Mouse (Mus musculus) monocyte, adult 5-6 weeks (primary cell): ENCODE data around the gene Crybg3. TPM values are rescaled to one million over a fixed set of nuclear protein-coding genes. Genes with fewer than 3 reads are reported as not detected.
A peak's percentile ranks its signal among the peaks of the same experiment; 100 is the strongest.

ENCODE experiments used
- ATAC-seq: fragments of 153-309, 156-312 bp; replicated peaks from 2 replicates; pipeline ENCODE4 v1.8.0; 2017; ENCODE audit warnings: mild to moderate bottlenecking; ENCODE audit not compliant: low TSS enrichment, insufficient number of reproducible peaks, severe bottlenecking, poor library complexity, low FRiP score
- total RNA-seq: library from RNA; stranded (forward); fragments of 200-1000, 200-491, 200-594 nt; gene quantifications from 3 replicates; pipeline ENCODE4 v1.2.3, GENCODE M21; 2017

Gene Crybg3
- total RNA-seq, 1 experiment from 2014 or later: 49.4 TPM

DNA sequence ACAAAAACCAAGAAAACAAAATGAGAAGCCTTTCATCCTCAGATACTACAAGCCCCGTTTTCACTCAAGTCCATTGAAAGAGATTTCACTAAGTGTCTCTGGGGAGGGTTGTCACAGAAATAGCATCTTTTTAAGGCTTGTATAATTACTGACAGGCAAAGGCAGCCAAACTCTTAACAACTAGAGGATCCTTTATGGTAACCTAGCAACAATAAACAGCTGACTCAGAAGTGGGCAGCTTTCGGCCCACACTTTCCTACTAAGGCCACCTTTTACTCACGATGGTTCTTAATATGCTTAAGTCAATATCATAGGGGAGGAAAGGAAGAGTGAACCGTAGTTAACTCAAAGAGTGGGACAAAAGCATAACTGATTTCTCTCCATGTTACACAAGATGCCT is 53.3 kb downstream of the Crybg3 start:
- ATAC-seq: no peak

DNA sequence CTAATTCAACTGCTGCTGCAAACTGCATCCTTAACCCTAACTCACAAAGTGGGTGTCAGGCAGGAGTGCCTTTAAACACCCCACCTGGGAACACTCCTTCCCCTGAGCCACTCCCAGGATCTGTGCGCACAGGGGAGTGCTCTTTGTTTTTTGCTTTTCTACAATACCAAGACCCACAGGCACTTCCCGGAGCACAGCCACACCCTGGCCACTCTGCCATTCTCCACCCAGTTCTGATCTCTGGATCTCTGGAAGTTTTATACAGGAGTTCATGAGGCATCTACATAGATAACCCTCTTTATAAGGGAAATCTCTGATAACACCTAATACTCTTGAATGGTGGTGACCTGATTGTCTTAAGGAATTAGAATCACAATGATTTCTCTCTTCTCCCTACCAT is 55.4 kb downstream of the Crybg3 start:
- no peak for ATAC-seq

DNA sequence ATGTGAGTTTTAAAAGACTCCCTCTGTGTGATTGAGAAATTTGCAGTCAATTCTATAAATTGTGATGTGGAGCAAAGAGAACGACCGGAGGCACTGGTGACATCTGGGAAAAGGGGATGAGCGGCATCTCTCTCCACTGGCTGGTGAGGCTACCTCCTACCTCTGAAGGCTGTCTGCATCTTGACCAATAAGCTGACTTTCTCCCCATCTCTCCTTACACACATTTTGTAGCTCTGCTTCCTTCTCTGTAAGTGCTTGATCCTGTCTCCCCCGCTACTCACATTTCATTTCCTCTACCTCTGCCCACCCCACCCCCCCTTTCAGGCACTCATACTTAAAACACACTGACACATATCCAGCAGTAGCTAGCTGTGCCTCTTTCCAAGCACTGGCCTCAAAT is 59.4 kb downstream of the Crybg3 start:
- no peak for ATAC-seq

DNA sequence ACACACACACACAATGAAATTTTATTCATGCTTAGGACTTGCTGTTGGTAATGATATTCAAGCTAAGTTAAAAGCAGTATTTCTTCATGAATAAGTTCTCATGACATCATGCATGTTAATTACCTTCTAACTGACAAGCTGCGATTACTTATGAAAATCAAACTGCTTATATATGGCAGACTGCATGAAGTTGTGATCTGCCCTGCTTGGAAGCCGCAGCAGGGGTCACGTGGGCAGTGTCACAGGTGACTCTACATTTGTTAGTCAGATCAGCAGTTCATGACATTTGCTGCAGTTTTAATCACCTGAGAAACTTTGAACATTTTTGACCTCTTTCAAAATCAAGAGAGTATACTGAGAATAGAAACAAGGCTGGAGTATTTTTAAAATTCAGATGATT is 59.8 kb downstream of the Crybg3 start:
- no peak for ATAC-seq

DNA sequence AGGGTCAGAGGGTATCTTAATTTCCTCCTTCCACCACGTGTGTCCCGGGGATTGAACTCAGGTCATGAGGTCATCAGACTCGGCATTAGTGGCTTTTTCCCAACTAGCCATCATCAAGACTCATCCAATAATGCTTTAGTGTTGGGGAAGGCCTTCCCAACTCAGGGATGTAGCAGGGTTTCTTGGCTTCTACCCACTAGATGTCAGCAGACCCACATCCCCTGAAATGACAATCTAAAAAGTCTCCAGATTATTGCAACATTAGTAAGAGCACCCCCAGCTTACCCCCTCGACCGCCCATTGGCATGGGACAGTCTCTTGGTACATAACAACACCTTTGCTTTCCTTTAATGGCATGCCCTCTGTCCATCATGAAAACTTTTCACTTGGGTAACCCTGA is 65.1 kb downstream of the Crybg3 start:
- no peak for ATAC-seq

DNA sequence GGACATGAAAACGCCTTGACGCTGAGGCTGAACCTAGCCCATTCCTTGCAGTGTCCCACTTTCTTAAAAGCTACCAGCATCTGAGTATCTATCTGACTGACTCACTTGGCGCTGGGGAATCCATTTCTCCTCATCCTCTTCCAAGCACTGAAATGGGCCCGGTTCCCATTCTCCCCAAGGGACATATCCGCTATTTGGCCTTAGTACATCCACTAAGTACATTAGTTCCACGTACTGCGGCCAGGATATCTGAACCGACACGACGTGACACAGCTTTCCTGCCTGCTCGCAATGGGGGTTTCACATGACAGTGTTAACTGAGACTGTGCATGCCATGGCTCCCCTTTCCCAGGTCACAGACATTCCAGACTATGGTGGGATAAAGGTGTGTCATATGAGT is 66.4 kb downstream of the Crybg3 start:
- ATAC-seq: no peak

DNA sequence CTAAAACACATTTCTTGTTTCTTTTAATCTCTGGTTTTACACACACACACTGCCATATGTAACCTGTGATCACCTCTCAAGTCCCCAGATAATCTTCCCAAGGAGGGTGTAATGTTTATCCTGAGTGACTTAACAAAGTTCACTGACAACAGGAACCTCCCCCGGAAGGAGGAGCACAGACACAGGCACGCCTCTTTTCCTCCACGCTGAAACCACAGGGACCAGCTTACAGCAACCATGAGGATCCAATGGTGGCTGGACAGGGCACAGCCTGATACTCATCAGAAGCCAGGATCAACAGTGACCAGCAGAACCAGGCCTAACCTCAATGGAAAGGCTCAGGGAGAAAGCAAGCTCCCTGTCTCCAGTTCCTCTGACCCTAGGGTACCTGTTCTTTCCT is 68.2 kb downstream of the Crybg3 start:
- ATAC-seq: no peak

DNA sequence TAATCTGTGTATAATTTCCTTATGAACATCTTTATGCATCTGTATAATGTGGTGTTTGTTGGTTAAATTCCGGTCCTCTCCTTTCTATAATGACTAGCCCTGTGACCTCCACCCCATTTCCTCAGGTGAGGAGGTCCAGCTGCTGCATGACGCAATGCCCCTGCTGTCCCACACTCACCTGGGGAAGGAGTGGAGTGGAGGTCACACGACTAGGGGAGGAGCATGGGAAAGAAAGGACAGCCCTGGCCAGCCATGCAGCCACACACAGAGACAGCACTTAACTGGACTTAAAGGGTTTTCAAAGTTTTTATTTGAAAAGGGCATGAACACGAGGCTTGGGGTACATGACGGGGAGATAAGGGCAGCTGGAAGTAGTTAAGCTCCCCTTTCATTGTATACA is 69.5 kb downstream of the Crybg3 start:
- ATAC-seq: no peak

DNA sequence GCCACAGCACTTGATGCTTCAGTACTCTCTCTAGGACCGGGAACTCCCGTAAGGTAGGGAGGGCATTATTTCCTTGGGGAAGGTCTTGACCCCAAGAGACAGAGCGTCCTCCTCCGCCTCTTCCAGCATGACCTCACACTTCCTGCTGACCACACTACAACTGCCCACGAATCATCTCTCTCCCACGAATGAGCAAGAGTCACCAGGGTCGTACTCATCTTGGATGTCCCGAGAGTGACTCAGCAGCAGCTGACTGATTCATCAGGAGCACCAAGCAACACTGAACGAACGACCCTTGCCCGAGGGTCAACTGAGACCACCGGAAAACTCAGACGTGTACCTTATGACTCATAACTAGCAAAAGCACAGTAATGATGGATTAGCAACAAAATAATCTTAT is 71.2 kb downstream of the Crybg3 start:
- no peak for ATAC-seq

DNA sequence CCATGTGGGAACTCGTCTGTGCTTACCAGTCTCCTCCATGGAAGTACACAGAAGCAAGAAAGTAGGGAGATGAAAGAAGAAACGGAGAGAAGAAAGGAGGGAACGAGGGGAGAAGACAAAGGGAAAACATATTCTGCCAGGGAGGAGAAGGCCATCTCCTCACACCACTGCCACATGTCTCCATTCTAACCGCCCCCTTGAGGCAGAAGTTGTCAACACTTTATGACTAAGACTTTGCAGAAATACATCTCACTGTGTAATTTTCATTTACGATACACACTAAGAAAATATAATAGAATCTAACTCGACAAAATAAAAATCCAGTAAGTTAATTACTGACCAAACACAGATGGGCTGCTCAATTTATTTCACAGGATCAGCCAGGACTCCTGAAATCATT is 73.8 kb downstream of the Crybg3 start:
- no peak for ATAC-seq

DNA sequence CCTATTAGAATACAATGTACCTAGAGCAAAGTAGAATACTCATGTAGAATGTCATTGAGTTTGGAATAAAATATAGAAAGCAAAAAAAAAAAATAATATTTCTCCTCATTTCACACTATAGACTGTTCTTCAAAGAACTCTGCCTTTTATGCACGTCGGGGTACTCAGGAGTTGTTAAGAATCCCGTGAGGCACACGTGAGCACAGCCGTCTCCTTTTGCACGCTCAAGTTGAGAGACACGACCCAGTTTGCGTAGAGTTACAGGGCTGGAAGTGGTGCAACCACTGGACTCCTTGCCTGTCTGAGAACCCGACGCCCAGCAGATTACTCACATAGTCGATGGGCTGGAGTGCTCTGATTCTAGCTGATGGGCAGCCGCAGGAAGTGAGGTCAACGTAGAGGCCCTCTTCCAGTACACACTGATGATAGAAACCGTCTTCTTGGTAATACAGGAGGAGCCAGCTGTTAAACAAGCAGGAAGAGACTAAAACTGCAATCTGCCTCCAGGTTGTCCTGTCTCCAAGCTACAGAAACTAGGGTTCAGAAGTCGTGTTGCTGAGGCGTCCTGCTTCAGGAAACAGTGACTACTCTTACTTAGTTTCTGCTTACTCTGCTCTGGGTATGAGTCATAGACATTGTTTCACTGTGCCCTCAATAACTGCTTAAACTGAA is 78.9 kb downstream of the Crybg3 start:
- ATAC-seq: no peak

DNA sequence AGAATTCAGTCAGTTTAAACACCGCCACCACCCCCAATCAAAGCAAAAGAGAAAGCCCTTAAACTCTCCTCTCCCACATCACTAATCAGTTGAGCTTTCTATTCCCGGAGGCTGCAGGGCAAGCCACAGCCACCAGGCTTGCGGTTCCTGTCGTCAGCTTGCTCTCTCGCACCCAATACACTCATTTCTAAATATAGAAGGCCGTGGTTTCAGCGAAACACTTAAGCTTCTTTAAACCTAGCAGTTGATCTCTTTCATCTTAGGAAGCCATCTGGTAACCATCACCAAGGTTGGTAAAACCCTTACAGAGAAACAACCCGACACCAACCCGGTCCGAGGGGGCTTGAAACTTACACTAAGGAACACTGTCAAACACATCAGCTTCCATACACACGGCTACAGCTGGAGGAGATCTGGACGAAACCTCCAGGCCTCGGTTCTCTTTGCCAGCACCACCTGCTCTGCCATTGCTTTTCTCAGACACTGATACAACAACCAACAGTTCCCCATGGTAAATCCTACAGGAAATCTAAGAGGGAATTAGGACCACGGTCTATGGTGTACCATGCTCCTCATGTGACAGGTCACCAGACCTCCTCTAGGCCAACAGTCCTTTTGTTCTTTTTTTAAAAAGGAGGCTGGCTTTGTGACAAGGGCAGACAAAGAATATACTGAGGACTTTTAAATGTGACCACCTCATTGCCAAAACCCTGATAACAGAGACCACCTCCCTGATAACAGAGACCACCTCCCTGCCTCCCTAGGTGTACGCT is 83.1 kb downstream of the Crybg3 start:
- ATAC-seq: peak; percentile 40; the same call in 1 of the 2 replicates

DNA sequence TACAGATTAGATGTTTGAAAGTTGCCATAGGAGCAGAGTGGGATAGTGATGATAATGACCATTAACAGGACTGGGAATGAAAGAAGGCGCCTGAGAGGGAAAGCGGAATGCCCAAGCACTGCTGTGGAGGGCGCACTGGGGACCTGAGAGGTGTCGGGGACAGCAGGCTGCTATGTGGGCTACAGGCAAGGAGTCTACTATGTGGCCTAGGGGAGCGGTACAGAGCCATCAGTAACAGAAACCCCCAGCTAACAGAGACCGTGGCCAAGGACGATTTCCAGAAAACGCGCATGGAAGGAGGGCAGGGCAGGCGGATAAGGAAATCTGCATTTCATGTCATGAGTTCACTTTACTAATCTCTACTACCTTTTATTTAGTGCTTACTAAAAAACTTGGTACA is 83.8 kb downstream of the Crybg3 start:
- no peak for ATAC-seq

DNA sequence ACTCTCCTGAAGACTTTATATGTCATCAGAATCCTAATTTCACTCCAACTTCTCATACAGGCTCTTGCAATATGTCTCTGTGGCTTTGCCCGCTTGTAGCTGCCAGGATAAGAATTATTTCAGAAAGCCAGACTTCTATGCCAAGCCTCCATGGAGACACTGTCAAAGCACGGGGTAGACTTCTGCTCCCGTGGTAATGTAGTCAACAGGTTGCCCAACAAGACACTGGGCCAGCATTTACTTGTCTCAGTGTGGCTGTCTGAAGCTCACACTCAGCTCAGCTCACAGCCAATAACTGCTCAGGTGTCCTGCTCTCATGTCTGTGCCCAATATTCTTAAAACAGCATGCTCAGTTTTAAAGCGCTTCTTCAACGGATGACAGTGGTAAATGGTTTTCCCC is 85.6 kb downstream of the Crybg3 start:
- no peak for ATAC-seq

DNA sequence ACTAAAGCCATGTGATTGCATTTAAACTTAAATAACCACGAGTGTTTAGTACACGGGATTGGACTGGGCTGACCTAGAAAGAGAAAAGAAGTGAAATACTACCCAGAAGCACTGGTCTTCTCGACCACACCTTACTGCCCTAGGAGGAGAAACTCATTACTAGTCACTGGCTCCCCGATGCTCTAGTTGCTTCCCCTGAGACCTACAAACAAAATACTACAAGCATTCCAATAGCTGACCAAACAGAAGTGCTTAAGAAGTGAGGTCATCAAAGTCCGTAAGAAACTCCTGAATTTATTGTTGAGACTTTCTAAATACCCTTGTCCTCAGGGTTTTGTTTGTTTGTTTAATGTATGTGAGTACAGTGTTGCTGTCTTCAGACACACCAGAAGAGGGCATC is 90.9 kb downstream of the Crybg3 start:
- ATAC-seq: no peak

DNA sequence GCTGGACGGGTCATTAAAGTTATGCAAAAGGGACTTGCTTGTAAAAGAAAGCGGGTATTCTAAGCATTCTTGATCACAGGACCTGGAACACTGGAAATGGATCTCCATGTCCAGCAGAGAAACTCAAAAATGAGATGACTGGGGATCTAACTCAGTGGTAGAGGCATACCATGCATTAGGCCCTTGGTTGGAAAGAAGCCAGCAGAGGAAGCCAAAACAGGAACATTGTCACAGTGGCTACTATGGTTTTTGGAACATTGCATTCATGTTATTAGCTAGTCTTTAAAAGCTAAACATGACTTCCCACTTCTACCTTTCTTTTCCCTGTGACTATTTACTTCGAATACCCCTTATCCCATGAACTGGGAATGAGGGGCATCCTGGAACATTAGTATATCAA is 101.6 kb downstream of the Crybg3 start:
- no peak for ATAC-seq

DNA sequence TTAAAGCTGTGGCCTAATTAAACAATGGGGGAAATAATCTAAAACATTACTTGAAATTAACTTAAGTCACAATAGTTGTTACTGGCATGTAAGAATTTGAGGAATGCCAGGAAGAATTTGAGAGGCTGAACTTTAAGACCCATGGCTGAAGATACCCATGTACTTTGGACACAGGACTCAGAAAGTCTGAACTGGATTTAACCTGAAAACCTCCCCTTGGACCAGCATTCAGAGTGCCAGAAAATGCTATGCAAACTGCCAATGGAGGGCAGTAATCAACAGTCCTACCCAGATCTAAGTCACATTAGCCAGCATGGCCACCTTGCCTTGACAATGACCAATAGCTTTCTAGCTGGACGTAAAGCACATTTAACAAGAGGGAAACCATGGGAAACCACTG is 102.8 kb downstream of the Crybg3 start:
- no peak for ATAC-seq

DNA sequence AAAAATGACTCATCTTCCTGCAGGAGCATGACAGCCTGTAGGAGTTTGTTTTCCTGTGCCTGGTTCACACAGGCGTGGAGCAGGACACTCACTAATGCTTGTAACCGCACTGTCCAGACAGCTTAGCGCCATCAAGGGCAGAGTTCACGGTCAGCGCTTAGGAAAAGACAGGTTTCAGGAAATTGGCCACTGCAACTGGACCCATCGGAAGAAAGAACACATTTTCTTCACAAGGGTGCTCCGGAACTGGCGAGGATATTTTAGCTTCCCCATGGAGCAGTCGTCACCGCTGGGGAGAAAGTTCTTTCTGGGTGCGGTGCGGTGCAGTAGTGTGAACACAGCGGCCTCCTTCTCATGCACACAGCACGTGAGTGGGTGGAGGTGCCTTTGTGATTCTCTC is 107.6 kb downstream of the Crybg3 start:
- ATAC-seq: no peak

DNA sequence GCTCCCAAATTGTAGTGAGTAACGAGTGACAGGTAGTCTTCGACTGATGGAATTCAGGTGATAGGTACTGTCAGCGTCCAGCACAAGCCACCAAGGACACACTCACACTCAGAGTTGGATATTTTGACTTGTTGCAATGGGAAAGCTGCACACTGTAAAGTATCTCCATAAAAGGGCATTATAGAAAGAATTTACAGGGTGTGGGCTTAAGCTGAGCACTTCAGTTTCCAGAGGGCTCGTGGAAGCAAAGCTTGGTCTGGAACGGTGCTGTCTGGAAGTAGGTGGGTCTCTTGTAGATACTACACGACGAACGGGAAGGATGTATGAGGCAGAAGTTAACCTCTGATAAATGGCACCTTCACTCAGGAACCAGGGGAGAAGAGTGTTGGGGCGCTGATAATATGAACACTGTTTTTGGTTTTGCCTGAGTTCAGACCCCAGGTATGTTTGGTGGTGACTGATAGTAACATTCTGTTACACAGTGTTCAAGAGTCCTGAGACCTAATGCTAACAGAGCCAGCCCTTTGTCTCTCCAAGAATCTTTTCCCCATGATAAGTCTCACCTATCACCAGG is 112.7 kb downstream of the Crybg3 start:
- no peak for ATAC-seq

DNA sequence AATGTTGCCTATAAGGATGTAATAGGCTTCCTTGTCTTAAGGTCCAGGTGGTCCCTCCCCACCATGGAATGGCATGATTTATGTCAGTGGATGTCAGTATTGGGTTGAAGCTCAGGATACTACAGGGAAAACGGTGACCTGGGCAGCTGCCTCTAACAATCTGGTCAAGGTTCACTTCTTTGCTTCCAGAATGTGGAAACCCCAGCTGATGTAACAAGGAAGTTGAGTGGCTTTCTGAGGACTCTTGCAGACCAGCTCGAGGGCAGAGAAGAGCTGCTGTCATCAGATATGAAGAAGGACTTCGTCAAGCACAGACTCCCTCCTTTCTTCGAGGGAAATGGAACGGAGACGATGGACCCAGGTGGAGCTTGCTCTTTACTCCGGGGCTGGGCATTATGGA is 113.5 kb downstream of the Crybg3 start:
- ATAC-seq: no peak
